Mouse (Mus musculus) myocyte (in vitro differentiated cells): ENCODE results near the gene Vmn1r228.

Experiments
- CEBPB ChIP-seq: IDR thresholded peaks from 2 replicates; pipeline ENCODE4 v1.6.1; 2011; ENCODE audit warnings: mild to moderate bottlenecking, moderate library complexity; ENCODE audit not compliant: poor library complexity, insufficient read depth, severe bottlenecking
- E2F4 ChIP-seq: IDR thresholded peaks from one replicate; pipeline ENCODE4 v1.6.1; 2011; ENCODE audit warnings: mild to moderate bottlenecking, control low read depth, moderate library complexity; ENCODE audit not compliant: insufficient read depth
- MAX ChIP-seq: IDR thresholded peaks from one replicate; pipeline ENCODE4 v1.6.1; 2011; ENCODE audit warnings: low read depth, mild to moderate bottlenecking, control low read depth
- MYOG ChIP-seq, 3 experiments: IDR thresholded peaks; one replicate each; pipeline ENCODE4 v1.6.1; 2011; ENCODE audit warnings: control low read depth in 2 of 3, low read depth in 2 of 3, mild to moderate bottlenecking in 2 of 3; ENCODE audit not compliant: insufficient read length in 2 of 3, control insufficient read depth in 1 of 3, insufficient read depth in 1 of 3
- POLR2A ChIP-seq: IDR thresholded peaks from one replicate; pipeline ENCODE4 v1.6.1; 2011; ENCODE audit warnings: low read depth, mild to moderate bottlenecking, control low read depth, moderate library complexity; ENCODE audit not compliant: insufficient read length
- TCF12 ChIP-seq: IDR thresholded peaks from one replicate; pipeline ENCODE4 v1.6.1; 2011; ENCODE audit warnings: mild to moderate bottlenecking, control low read depth; ENCODE audit not compliant: poor library complexity, insufficient read depth, severe bottlenecking
- TCF3 ChIP-seq: IDR thresholded peaks from one replicate; pipeline ENCODE4 v1.6.1; 2011; ENCODE audit warnings: low read depth, control low read depth; ENCODE audit not compliant: insufficient read length
- USF1 ChIP-seq: IDR thresholded peaks from one replicate; pipeline ENCODE4 v1.6.1; 2011; ENCODE audit warnings: low read depth, mild to moderate bottlenecking, control low read depth, moderate library complexity

GRCm38 (mm10) chr17:20811255-20811654 is 25.3 kb upstream of the Vmn1r228 start, which contains the start of gene Vmn1r229:
- no peak for TF ChIP-seq CEBPB
- TF ChIP-seq POLR2A: no peak
- no peak for TF ChIP-seq E2F4
- no peak for TF ChIP-seq USF1
- no peak for TF ChIP-seq TCF12
- no peak for TF ChIP-seq TCF3
- no peak for TF ChIP-seq MAX
- no peak for TF ChIP-seq MYOG (IDR thresholded peaks at IDR 0.05; ENCODE audit: control insufficient read depth in 1 of 3, insufficient read depth in 1 of 3, insufficient read length in 2 of 3, low read depth in 2 of 3)
